Mouse (Mus musculus) embryonic facial prominence, embryonic 15.5 days (tissue): ENCODE data around the gene Ttc21a. TPM values are rescaled to one million over a fixed set of nuclear protein-coding genes. Genes with fewer than 3 reads are reported as not detected.
A peak's percentile ranks its signal among the peaks of the same experiment; 100 is the strongest.
"Not testable (repeated sequence)": the region's sequence is repeated elsewhere in the genome, so short reads cannot be mapped to it uniquely, and the experiment has no call there.

Experiments used
- ATAC-seq: fragments of 200-750 bp; cut with Nextera tagmentation; 2 replicates; pipeline ENCODE4 v1.8.0; 2017; ENCODE audit warnings: low read depth, moderate TSS enrichment; ENCODE audit not compliant: insufficient number of reproducible peaks, low FRiP score, low TSS enrichment
- H3K27ac ChIP-seq: fragments of 300-500 bp; sonication (generic); replicated peaks from 2 replicates; pipeline ENCODE4 v1.5.1; 2015; ENCODE audit warnings: mild to moderate bottlenecking, inconsistent platforms
- H3K27me3 ChIP-seq: fragments of 300-500 bp; sonication (generic); 2 replicates; pipeline ENCODE4 v1.6.1; 2015; ENCODE audit warnings: inconsistent platforms
- H3K36me3 ChIP-seq: fragments of 300-500 bp; sonication (generic); 2 replicates; pipeline ENCODE4 v1.6.1; 2015; ENCODE audit warnings: mild to moderate bottlenecking, inconsistent platforms
- H3K4me1 ChIP-seq: fragments of 300-500 bp; sonication (generic); 2 replicates; pipeline ENCODE4 v1.6.1; 2015; ENCODE audit warnings: inconsistent platforms
- H3K4me2 ChIP-seq: fragments of 300-500 bp; sonication (generic); replicated peaks from 2 replicates; pipeline ENCODE4 v1.6.1; 2015; ENCODE audit warnings: mild to moderate bottlenecking, inconsistent platforms
- H3K4me3 ChIP-seq: fragments of 300-500 bp; sonication (generic); replicated peaks from 2 replicates; pipeline ENCODE4 v1.5.1; 2015; ENCODE audit warnings: mild to moderate bottlenecking, inconsistent platforms
- H3K9ac ChIP-seq: fragments of 300-500 bp; sonication (generic); 2 replicates; pipeline ENCODE4 v1.6.1; 2015; ENCODE audit warnings: inconsistent platforms
- H3K9me3 ChIP-seq: fragments of 300-500 bp; sonication (generic); replicated peaks from 2 replicates; pipeline ENCODE4 v1.6.1; 2016; ENCODE audit warnings: inconsistent platforms
- WGBS: fragments of 180-500 bp; shearing (Covaris S2); methylation state at CpG from one replicate; pipeline ENCODE4 v1.1.7; 2015; 5-methylcytosine and 5-hydroxymethylcytosine counted together
- polyA plus RNA-seq: library from polyadenylated mRNA; unstranded; fragments of >200 nt; fragmentation: Nextera tagmentation; extraction: Ambion mirVana; gene quantifications from 2 replicates; pipeline ENCODE4 v1.2.1, GENCODE M21; 2015

Ttc21a gene
- polyA plus RNA-seq, 1 experiment from 2014 or later, result 2.6 TPM

DNA sequence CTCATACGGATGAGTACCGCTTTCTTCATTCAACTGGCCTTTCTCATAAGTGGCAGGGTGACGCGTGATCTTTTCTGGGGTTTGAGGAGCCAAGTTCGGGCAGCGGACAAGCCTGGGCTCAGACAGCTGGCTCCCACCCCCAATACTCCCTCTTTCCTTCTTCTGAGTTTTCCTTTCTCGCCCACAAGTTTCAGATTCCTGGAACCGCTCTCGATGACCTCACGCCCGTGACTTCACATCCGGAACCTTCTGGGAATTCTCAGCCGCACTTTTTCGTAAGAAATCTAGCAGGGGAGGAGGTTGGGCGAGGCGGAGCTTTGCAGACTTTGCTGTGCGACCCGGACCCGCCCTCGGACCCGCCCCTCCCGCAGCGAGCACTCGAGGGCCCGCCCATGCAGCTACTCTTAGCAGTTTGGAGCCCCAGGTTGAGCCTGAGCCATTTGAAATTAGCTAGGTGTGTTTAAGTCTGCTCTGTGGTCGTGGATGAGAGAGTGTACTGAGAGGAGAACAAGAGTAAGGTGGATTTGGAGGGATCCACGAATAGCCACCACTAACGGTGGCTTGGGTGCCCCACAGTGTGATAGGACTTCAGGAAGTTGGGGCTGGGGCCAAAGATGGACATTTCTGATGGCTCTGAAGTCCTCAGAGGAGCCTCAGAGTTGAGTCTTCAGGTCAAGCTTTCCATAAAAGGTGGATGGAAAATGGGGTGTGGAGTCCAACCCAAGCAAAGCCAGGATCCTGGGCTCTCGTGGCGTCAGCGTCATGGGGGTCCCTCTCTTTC lies 64.7 kb downstream of the Ttc21a start:
- Histone ChIP-seq H3K4me2 (peak overlapping the region; percentile 68), H3K4me1 (peaks cover 13% of the 10 kb centered on the region; the same call in 1 of the 2 replicates), H3K36me3 (no peaks in the 10 kb centered on the region), H3K9ac (peak overlapping the region; percentile 35), H3K9me3 (no peaks in the 10 kb centered on the region), H3K27me3 (no peaks in the 10 kb centered on the region), H3K4me3 (peak overlapping the region; percentile 47), H3K27ac (peak overlapping the region; percentile 75)
- WGBS, result 10% methylated on average over 31 of the region's 31 CpGs
- ATAC-seq, result peak; percentile 89

GRCm38 (mm10) chr9:120002893-120003292 lies 65.5 kb downstream of the Ttc21a start:
- Histone ChIP-seq H3K9me3 (no peaks in the 10 kb centered on the region), H3K9ac (no peak overlapping the region), H3K4me1 (peaks cover 13% of the 10 kb centered on the region; the same call in 1 of the 2 replicates), H3K36me3 (no peaks in the 10 kb centered on the region), H3K27ac (0 out of 2 replicates have a peak overlapping the region, but pooled peaks have one; percentile 55), H3K4me2 (no peak overlapping the region), H3K4me3 (no peak overlapping the region), H3K27me3 (no peaks in the 10 kb centered on the region)
- 89% methylated on average over 5 of the region's 5 CpGs for WGBS
- no peak for ATAC-seq

- Histone ChIP-seq H3K36me3 (no peaks in the 10 kb centered on the region), H3K4me3 (no peak overlapping the region), H3K27me3 (no peaks in the 10 kb centered on the region), H3K9ac (no peak overlapping the region), H3K9me3 (no peaks in the 10 kb centered on the region), H3K4me1 (peaks cover 18% of the 10 kb centered on the region), H3K4me2 (no peak overlapping the region), H3K27ac (no peak overlapping the region)
- WGBS, result 37% methylated on average over 3 of the region's 3 CpGs
- no peak for ATAC-seq
Measured at GRCm38 (mm10) chr9:120005936-120006335, 68.5 kb downstream of the Ttc21a start.

DNA sequence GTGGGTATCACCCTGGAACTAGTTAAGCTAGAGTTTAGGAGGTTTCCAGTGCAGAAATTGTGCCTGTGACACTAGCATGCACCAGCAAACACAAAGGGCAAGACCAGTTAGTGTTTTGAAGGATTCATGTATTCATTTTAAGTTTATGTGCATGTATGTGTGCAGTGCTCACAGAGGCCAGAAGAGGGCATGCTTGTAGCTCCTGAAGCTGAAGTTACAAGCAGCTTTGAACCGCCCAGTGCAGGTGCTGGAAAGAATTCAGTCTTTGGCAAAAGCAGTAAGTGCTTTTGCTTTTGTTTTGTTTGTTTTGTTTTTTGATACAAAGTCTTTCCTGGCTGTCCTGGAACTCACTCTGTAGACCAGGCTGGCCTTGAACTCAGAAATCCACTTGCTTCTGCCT lies 70.4 kb downstream of the Ttc21a start:
- 83% methylated on average over 1 of the region's 1 CpGs for WGBS
- Histone ChIP-seq H3K4me3 (no peak overlapping the region), H3K9me3 (no peaks in the 10 kb centered on the region), H3K27me3 (no peaks in the 10 kb centered on the region), H3K9ac (no peak overlapping the region), H3K4me2 (no peak overlapping the region), H3K36me3 (no peaks in the 10 kb centered on the region), H3K4me1 (peaks cover 21% of the 10 kb centered on the region), H3K27ac (no peak overlapping the region)
- no peak for ATAC-seq

DNA sequence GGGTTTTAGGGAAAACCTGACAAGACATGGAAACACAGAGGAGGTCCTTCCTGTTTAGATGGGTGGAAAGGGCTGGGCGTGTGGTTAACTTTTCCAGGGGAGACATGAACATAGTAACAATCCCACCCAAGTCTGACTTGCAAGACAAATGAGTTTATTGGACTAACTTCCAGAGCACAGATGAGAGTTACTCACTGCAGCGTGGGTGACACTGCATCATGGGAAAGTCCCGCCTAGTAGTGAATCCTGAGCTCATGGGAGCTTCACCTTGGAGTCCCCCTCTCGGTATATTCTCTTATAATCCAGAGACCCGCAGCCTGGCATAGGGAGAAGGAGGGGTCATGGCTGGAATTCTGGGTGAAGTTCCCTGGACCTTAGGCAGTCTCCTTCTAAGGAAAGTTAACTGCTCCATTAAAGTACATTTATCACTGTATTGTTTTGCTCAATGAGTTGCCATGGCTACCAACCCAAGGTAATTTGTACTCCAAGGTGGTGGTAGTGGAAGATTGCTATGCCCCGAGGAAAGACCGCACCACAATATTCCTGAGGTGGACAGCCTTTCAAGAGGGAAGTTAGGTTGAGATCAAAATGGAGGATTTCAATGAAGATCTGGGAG lies 71.9 kb downstream of the Ttc21a start:
- Histone ChIP-seq H3K4me1 (peaks cover 21% of the 10 kb centered on the region), H3K4me3 (no peak overlapping the region), H3K9me3 (no peaks in the 10 kb centered on the region), H3K27me3 (no peaks in the 10 kb centered on the region), H3K27ac (no peak overlapping the region), H3K9ac (no peak overlapping the region), H3K4me2 (no peak overlapping the region), H3K36me3 (no peaks in the 10 kb centered on the region)
- no peak for ATAC-seq
- WGBS, result 71% methylated on average over 7 of the region's 7 CpGs

GRCm38 (mm10) chr9:120009871-120010270 lies 72.5 kb downstream of the Ttc21a start:
- Histone ChIP-seq H3K36me3 (no peaks in the 10 kb centered on the region), H3K9ac (no peak overlapping the region), H3K4me2 (no peak overlapping the region), H3K27ac (no peak overlapping the region), H3K4me1 (peaks cover 21% of the 10 kb centered on the region), H3K4me3 (no peak overlapping the region), H3K9me3 (no peaks in the 10 kb centered on the region), H3K27me3 (no peaks in the 10 kb centered on the region)
- 88% methylated on average over 3 of the region's 3 CpGs for WGBS
- no peak for ATAC-seq

DNA sequence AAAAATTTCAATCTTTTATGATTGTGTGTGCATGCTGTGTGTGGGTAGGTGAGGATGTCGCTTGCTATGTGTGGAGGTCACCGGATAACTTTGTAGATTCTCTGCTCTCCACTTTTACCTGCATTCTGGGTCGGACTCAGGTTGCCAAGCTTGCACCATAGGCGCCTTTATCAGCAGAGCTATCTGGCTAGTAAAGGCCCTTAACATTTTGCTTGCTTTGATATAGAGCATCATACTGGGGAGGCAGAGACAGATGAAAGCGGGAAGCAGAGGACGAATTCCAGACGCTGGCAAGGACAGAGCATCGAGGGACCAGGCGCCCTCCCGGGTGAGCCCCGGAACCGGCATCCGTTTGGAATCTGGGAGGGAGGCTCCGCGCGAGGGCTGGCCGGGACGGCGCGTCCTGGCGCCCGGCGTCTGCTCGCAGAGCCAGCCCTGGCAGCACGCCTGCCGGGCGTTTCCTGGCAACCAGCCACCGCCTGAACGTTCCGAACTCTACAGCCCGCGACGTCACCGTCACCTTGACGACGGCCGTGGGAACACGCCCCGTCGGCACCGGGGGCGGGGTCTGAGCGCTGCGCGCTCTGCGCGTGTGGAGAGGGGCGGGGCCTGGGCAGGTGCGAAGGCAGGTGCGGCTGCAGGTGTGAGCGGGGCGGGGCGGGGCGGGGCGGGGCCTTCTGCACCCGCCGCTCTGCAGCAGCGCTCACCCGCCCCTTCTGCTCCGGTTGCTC lies 73.5 kb downstream of the Ttc21a start:
- Histone ChIP-seq H3K27me3 (no peaks in the 10 kb centered on the region), H3K4me1 (peaks cover 18% of the 10 kb centered on the region), H3K4me3 (peak overlapping the region; percentile 46), H3K36me3 (no peaks in the 10 kb centered on the region), H3K9ac (0 out of 2 replicates have a peak overlapping the region, but pooled peaks have one; percentile 21), H3K27ac (peak overlapping the region; percentile 85), H3K9me3 (no peaks in the 10 kb centered on the region), H3K4me2 (peak overlapping the region; percentile 90)
- WGBS, result 1% methylated on average over 56 of the region's 60 CpGs
- ATAC-seq, result peak; percentile 92

DNA sequence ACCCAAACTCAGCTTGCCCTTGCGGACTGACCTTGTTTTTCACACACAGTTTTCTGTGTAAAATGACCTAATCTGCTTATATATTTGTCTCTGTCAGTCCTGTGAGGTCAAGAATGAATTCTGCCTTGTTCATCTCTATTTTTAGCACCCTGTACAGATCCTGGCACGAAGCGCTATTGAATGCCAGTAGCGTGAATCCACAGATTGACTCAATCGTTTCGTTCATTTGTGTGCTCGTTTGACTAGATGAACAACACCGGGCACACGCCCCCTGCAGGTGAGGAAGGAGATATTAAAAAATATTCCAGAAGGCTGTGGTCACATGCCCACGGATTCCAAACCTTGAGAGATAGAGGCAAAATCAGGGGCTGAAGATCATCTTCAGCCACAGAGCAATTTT lies 74.1 kb downstream of the Ttc21a start:
- no peaks in the 10 kb centered on the region for H3K9me3 ChIP-seq
- no peaks in the 10 kb centered on the region for H3K36me3 ChIP-seq
- peaks cover 15% of the 10 kb centered on the region for H3K4me1 ChIP-seq
- H3K4me3 ChIP-seq, result peak overlapping the region; percentile 46
- H3K4me2 ChIP-seq, result peak overlapping the region; percentile 90
- under 1% methylated on average over 10 of the region's 10 CpGs for WGBS
- peak overlapping the region; percentile 85 for H3K27ac ChIP-seq
- no peak overlapping the region for H3K9ac ChIP-seq
- ATAC-seq, result peak; percentile 49; the same call in 1 of the 2 replicates
- no peaks in the 10 kb centered on the region for H3K27me3 ChIP-seq

GRCm38 (mm10) chr9:120012161-120012560 lies 74.8 kb downstream of the Ttc21a start:
- not testable (repeated sequence) for H3K4me2 ChIP-seq, H3K27me3 ChIP-seq, H3K27ac ChIP-seq, H3K4me3 ChIP-seq, H3K9me3 ChIP-seq, ATAC-seq, H3K36me3 ChIP-seq, H3K9ac ChIP-seq
- H3K4me1 ChIP-seq, result peaks cover 15% of the 10 kb centered on the region
- WGBS, result 84% methylated on average over 6 of the region's 6 CpGs

- Histone ChIP-seq H3K27ac (no peak overlapping the region), H3K9me3 (no peaks in the 10 kb centered on the region), H3K36me3 (no peaks in the 10 kb centered on the region), H3K27me3 (no peaks in the 10 kb centered on the region), H3K4me2 (no peak overlapping the region), H3K9ac (no peak overlapping the region), H3K4me1 (peaks cover 15% of the 10 kb centered on the region), H3K4me3 (no peak overlapping the region)
- ATAC-seq, result no peak
- 80% methylated on average over 5 of the region's 5 CpGs for WGBS
Measured at GRCm38 (mm10) chr9:120012781-120013180, 75.4 kb downstream of the Ttc21a start.

DNA sequence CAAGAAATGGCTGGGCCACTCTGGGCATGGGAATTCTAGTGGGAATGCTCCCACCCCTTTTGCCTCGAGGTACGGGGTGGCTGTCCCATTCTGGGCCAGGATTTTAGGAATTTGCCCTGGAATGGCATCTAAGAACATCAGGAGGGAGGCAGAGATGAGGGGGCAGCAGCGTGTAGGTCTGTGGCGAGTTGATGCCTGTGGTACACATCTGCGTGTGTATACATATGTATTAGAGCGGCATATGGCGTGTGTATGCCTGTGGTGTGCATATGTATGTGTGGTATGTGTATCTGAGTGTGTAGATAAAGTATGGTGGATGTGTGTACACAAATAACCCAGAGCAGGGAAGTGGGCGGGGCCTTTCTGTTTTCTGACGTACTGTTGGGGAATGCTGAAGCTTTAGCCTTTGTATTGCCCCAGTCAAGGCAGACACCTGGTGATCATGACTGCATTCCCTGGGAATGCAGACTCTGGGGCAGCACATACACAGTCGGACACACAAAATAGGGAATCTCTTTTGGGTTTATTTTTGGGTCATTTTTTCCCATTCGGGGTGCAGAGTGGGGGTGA lies 75.9 kb downstream of the Ttc21a start:
- no peak for ATAC-seq
- Histone ChIP-seq H3K9me3 (no peaks in the 10 kb centered on the region), H3K9ac (no peak overlapping the region), H3K4me2 (no peak overlapping the region), H3K4me1 (peaks cover 15% of the 10 kb centered on the region), H3K27ac (no peak overlapping the region), H3K27me3 (no peaks in the 10 kb centered on the region), H3K36me3 (no peaks in the 10 kb centered on the region), H3K4me3 (no peak overlapping the region)
- 57% methylated on average over 11 of the region's 11 CpGs for WGBS
